Mouse (Mus musculus) forebrain, postnatal 0 days (tissue): ENCODE data around the gene Ifngr2. TPM values are rescaled to one million over a fixed set of nuclear protein-coding genes. Genes with fewer than 3 reads are reported as not detected.
"Not testable (repeated sequence)": the region's sequence is repeated elsewhere in the genome, so short reads cannot be mapped to it uniquely, and the experiment has no call there.

ENCODE experiments used
- ATAC-seq: fragments of 200-750 bp; cut with Nextera tagmentation; 2 replicates; pipeline ENCODE4 v1.8.0; 2017; ENCODE audit warnings: mild to moderate bottlenecking, moderate library complexity
- DNase-seq: peaks from one replicate; pipeline ENCODE4 v3.0.0-alpha.2; 2015
- H3K27ac ChIP-seq: fragments of 300-500 bp; sonication (generic); 2 replicates; pipeline ENCODE4 v1.5.1; 2014; ENCODE audit warnings: low read depth, mild to moderate bottlenecking, antibody characterized with exemption, low read length, moderate library complexity, mixed read lengths
- H3K27me3 ChIP-seq: fragments of 300-500 bp; sonication (generic); 2 replicates; pipeline ENCODE4 v1.6.1; 2014; ENCODE audit warnings: mild to moderate bottlenecking, low read length, mixed read lengths; ENCODE audit not compliant: insufficient read depth
- H3K36me3 ChIP-seq: fragments of 300-500 bp; sonication (generic); 2 replicates; pipeline ENCODE4 v1.6.1; 2014; ENCODE audit warnings: mild to moderate bottlenecking, moderate library complexity; ENCODE audit not compliant: insufficient read depth
- H3K4me1 ChIP-seq: fragments of 300-500 bp; sonication (generic); 2 replicates; pipeline ENCODE4 v1.6.1; 2014; ENCODE audit warnings: antibody characterized with exemption; ENCODE audit not compliant: insufficient read depth
- H3K4me2 ChIP-seq: fragments of 300-500 bp; sonication (generic); 2 replicates; pipeline ENCODE4 v1.6.1; 2014; ENCODE audit warnings: low read depth, mild to moderate bottlenecking, moderate library complexity
- H3K4me3 ChIP-seq: fragments of 300-500 bp; sonication (generic); 2 replicates; pipeline ENCODE4 v1.5.1; 2014; ENCODE audit warnings: low read depth, low read length, mixed read lengths
- H3K9ac ChIP-seq: fragments of 300-500 bp; sonication (generic); 2 replicates; pipeline ENCODE4 v1.6.1; 2014; ENCODE audit warnings: mild to moderate bottlenecking
- H3K9me3 ChIP-seq: fragments of 300-500 bp; sonication (generic); 2 replicates; pipeline ENCODE4 v1.6.1; 2016; ENCODE audit warnings: low read length
- CTCF ChIP-seq: sonication (generic); IDR thresholded peaks from 2 replicates; pipeline ENCODE4 v1.5.1; 2016; ENCODE audit warnings: antibody characterized with exemption, control low read depth, low read depth
- WGBS: fragments of 180-500 bp; shearing (Covaris S2); extraction: QIAGEN DNeasy Blood & Tissue Kit; methylation state at CpG from one replicate; pipeline ENCODE4 v1.1.7; 2014; 5-methylcytosine and 5-hydroxymethylcytosine counted together
- polyA plus RNA-seq: library from polyadenylated mRNA; unstranded; fragments of >200 nt; fragmentation: Nextera tagmentation; extraction: Ambion mirVana; gene quantifications from 2 replicates; pipeline ENCODE4 v1.2.1, GENCODE M21; 2015
- total RNA-seq: library from RNA; depleted of rRNA; stranded (reverse); fragments of >200 nt; gene quantifications from 2 replicates; pipeline ENCODE4 v1.2.3, GENCODE M21; 2014

Gene Ifngr2
- total and polyA plus RNA-seq, 2 experiments from 2014 or later: 61.8 to 146 TPM

DNA sequence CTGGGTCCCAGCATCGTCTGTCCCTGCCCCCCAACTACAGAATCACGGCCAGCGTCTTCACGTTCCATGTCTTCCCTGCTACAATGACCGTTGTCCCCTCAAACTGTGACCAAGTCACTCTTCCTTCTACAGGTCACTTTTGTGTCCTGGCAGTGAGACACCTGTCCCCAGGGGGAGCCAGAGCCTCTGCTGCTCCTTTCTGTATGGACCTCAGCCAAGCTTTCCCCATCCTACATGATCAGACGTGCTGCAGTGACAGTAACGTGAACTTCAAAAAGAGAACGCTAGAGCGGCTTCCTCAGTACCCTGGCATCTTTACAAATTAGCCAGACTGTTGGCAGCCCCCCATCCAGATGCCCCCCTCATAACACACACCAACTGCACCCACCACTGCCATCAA, 18.3 kb upstream of the Ifngr2 start:
- 65% methylated on average over 9 of the region's 9 CpGs for WGBS
- Histone ChIP-seq H3K27ac (no peak overlapping the region), H3K9me3 (no peaks in the 10 kb centered on the region), H3K27me3 (no peaks in the 10 kb centered on the region), H3K4me3 (no peak overlapping the region), H3K9ac (no peak overlapping the region), H3K4me1 (no peaks in the 10 kb centered on the region), H3K4me2 (no peak overlapping the region), H3K36me3 (no peaks in the 10 kb centered on the region)
- DNase-seq (no peak), ATAC-seq (no peak)
- TF ChIP-seq CTCF: no peak

DNA sequence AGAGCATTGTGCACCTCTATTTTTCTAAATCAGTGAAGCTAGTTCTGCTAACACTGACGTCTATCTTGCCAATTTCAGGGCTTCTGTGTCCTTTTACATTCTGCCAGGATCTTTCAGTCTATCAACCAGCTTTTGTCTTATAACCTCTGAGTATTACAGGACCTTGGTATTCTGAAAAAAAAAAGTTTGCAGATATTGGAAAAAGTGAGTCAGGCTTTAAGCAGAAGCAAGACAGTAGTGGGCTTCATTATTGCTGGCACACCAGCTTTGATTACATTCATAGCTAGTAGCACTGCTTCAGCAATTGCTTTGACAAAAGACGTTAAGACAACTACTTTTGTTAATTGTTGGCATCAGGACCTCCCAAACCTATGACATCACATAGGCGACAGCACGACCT, 16.0 kb upstream of the Ifngr2 start:
- ATAC-seq: not testable (repeated sequence)
- WGBS: 77% methylated on average over 4 of the region's 4 CpGs

DNA sequence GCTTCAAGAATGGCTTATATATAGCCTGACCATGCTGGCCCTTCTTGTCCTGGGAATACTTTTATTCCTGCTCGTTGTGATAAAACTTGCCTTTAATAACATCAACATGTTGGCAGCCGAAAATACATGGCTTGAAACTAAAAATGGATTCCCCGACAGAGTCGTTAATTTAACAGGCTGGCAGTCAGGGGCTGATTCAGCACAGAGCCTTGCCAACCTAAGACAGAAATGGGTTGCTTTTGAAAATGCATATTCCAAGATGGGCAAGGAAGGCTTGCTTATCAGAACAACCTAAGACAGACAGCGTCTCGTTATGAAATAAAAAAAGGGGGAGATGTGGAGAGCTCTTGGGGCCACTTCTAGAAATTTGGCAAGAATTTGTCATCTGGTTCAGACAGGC, 15.0 kb upstream of the Ifngr2 start:
- Histone ChIP-seq H3K4me2 (no peak overlapping the region), H3K9ac (no peak overlapping the region), H3K27me3 (no peaks in the 10 kb centered on the region), H3K4me1 (no peaks in the 10 kb centered on the region), H3K4me3 (no peak overlapping the region), H3K36me3 (no peaks in the 10 kb centered on the region), H3K9me3 (no peaks in the 10 kb centered on the region), H3K27ac (no peak overlapping the region)
- ATAC-seq (peak; percentile 25; the same call in 1 of the 2 replicates), DNase-seq (peak; percentile 55)
- no peak for TF ChIP-seq CTCF
- 47% methylated on average over 6 of the region's 6 CpGs for WGBS

More for the DNA sequence above, 16.0 kb upstream of the Ifngr2 start:
- not testable (repeated sequence) for DNase-seq, H3K4me2 ChIP-seq, H3K36me3 ChIP-seq, H3K4me3 ChIP-seq, H3K4me1 ChIP-seq, H3K27me3 ChIP-seq, H3K9me3 ChIP-seq, H3K9ac ChIP-seq, H3K27ac ChIP-seq

DNA sequence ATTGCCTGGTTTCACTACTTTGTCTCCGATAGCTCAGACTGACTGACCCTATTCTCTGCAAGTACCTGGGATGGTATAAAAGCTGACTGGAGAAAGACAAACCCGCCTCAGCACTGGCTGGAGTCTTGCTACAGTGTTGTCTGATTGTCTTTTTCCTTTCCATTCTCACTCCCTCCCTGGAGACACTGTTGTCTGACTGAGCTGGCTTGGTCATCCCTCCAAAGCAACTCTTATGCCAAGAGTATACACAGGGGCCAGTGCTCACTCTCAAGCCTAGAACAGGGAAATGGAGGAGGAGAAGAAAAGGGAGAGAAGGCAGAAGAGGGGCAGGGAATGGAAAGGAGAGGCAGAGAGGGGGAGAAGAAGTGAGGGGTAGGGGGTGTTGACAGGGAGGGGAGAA, 14.4 kb upstream of the Ifngr2 start:
- Histone ChIP-seq H3K4me3 (no peak overlapping the region), H3K27ac (no peak overlapping the region), H3K9me3 (no peaks in the 10 kb centered on the region), H3K36me3 (no peaks in the 10 kb centered on the region), H3K27me3 (no peaks in the 10 kb centered on the region), H3K4me2 (no peak overlapping the region), H3K9ac (no peak overlapping the region), H3K4me1 (no peaks in the 10 kb centered on the region)
- no peak for TF ChIP-seq CTCF
- no peak for ATAC-seq
- no peak for DNase-seq
- 60% methylated on average over 2 of the region's 2 CpGs for WGBS

DNA sequence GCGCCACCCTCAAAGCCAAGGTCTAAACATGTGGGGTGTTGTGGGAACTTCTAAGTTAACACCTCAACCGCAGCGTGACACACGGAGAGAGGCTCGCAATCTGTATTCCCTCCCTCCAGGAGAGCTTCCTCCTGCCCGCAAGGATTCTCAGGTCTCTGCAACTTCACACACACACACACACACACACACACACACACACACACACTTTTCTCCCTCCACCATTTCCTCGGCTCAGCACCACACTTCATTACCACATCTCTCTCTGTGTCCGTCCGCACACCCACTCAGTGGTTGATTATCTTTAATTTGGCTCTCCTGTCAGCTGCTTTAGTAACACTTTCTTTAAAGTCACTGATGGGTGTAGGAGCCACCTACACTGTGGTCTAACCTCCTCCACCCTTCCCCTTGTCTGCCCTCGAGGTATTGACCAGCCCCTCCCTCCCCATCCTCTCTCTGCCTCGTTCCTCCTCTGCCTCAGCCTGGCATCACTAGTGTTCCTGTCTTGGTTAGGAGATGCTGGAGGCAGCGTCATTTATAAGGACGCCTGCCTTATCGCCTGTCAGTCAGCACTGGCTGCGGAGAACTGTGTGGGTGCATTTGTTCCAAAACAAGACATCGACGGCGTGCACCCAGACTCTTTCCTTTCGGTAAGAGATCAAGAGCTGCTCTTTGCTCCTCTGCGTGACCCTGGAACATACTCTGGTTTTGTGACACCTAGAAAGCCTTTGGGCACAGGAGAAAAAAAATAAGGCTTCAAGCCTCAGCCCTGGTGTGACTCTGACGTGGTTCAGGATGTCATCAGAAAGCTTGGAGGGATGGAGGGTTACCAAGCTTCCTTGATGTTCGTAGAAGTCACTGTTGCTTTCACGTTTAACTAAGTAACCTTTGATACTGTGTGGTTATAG, 13.5 kb upstream of the Ifngr2 start:
- DNase-seq: no peak
- no peaks in the 10 kb centered on the region for H3K36me3 ChIP-seq
- WGBS: 69% methylated on average over 23 of the region's 23 CpGs
- no peak overlapping the region for H3K27ac ChIP-seq
- no peak overlapping the region for H3K4me3 ChIP-seq
- no peak overlapping the region for H3K9ac ChIP-seq
- no peaks in the 10 kb centered on the region for H3K4me1 ChIP-seq
- no peak for ATAC-seq
- no peak for TF ChIP-seq CTCF
- H3K9me3 ChIP-seq: no peaks in the 10 kb centered on the region
- H3K4me2 ChIP-seq: no peak overlapping the region
- H3K27me3 ChIP-seq: no peaks in the 10 kb centered on the region

DNA sequence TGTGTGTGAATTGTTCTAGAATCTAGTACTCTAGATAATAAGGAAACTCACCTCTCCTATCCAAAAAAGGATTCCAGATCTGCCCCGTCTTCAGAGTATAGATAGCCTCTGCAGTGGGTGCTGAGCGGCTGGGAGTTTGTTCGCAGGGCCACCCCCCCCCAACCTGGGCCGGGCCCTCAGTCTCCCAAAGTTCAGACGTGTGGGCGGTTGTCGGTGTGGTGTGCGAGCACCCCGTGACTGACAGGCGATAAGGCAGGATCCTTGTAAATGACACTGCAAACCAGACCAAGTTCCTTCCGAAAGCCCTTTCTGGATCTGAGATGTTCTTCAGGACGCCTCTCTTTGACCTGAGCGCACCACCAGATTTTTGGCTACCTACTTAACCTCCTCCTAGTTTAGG, 12.4 kb upstream of the Ifngr2 start:
- Histone ChIP-seq H3K27me3 (no peaks in the 10 kb centered on the region), H3K4me3 (no peak overlapping the region), H3K36me3 (no peaks in the 10 kb centered on the region), H3K4me1 (no peaks in the 10 kb centered on the region), H3K4me2 (no peak overlapping the region), H3K27ac (no peak overlapping the region), H3K9me3 (no peaks in the 10 kb centered on the region), H3K9ac (no peak overlapping the region)
- DNase-seq (peak; percentile 74), ATAC-seq (no peak)
- 61% methylated on average over 13 of the region's 13 CpGs for WGBS
- no peak for TF ChIP-seq CTCF

DNA sequence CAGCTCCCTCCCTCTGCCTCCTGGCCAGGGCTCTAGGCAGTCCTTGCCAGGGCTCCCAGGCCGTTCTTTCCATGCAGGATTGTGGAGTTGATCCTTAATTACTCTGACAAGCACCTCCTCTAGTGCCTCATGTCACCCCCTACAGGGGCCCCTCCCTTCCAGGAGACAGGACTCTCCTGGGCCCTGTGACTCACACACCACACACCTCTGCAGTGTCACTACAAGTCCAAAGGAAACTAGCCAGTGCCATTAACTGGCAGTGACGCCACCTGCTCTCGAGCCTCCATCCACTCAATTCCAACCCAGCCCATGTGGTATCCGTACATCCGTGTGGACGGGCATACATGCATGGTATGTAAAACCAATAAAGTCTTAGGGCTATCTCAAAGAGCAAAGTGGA, 12.0 kb upstream of the Ifngr2 start:
- no peak for ATAC-seq

More for the DNA sequence above, 12.0 kb upstream of the Ifngr2 start:
- no peak for DNase-seq
- TF ChIP-seq CTCF: no peak
- Histone ChIP-seq H3K27ac (no peak overlapping the region), H3K9ac (no peak overlapping the region), H3K27me3 (no peaks in the 10 kb centered on the region), H3K9me3 (no peaks in the 10 kb centered on the region), H3K4me1 (no peaks in the 10 kb centered on the region), H3K4me2 (no peak overlapping the region), H3K4me3 (no peak overlapping the region), H3K36me3 (no peaks in the 10 kb centered on the region)
- WGBS: 83% methylated on average over 6 of the region's 6 CpGs
